Mouse (Mus musculus) midbrain, embryonic 14.5 days (tissue): ENCODE measurements around the gene Adssl1. TPM values are rescaled to one million over a fixed set of nuclear protein-coding genes. Genes with fewer than 3 reads are reported as not detected.

ENCODE experiments used
- ATAC-seq: fragments of 200-750 bp; cut with Nextera tagmentation; 2 replicates; pipeline ENCODE4 v1.8.0; 2017; ENCODE audit warnings: moderate number of reproducible peaks, moderate library complexity; ENCODE audit not compliant: low FRiP score, low TSS enrichment
- DNase-seq: peaks from one replicate; pipeline ENCODE4 v3.0.0-alpha.2; 2015
- H3K27ac ChIP-seq: fragments of 300-500 bp; sonication (generic); replicated peaks from 2 replicates; pipeline ENCODE4 v1.5.1; 2014; ENCODE audit warnings: mild to moderate bottlenecking, low read depth, low read length, moderate library complexity
- H3K27me3 ChIP-seq: fragments of 300-500 bp; sonication (generic); 2 replicates; pipeline ENCODE4 v1.6.1; 2014; ENCODE audit warnings: low read length, control low read depth, mixed read lengths; ENCODE audit not compliant: control insufficient read depth, insufficient read depth
- H3K36me3 ChIP-seq: fragments of 300-500 bp; sonication (generic); 2 replicates; pipeline ENCODE4 v1.6.1; 2014; ENCODE audit warnings: low read length, control low read depth; ENCODE audit not compliant: control insufficient read depth, insufficient read depth
- H3K4me1 ChIP-seq: fragments of 300-500 bp; sonication (generic); 2 replicates; pipeline ENCODE4 v1.6.1; 2014; ENCODE audit warnings: mild to moderate bottlenecking, antibody characterized with exemption, low read length, control low read depth; ENCODE audit not compliant: control insufficient read depth, insufficient read depth
- H3K4me2 ChIP-seq: fragments of 300-500 bp; sonication (generic); 2 replicates; pipeline ENCODE4 v1.6.1; 2014; ENCODE audit warnings: mild to moderate bottlenecking, low read length, moderate library complexity
- H3K4me3 ChIP-seq: fragments of 300-500 bp; sonication (generic); replicated peaks from 2 replicates; pipeline ENCODE4 v1.5.1; 2014; ENCODE audit warnings: low read depth, low read length
- H3K9ac ChIP-seq: fragments of 300-500 bp; sonication (generic); replicated peaks from 2 replicates; pipeline ENCODE4 v1.6.1; 2014; ENCODE audit warnings: mild to moderate bottlenecking, low read length, moderate library complexity
- H3K9me3 ChIP-seq: fragments of 300-500 bp; sonication (generic); 2 replicates; pipeline ENCODE4 v1.6.1; 2016; ENCODE audit warnings: low read length, control low read depth, mixed read lengths; ENCODE audit not compliant: control insufficient read depth
- WGBS: fragments of 180-500 bp; shearing (Covaris S2); extraction: QIAGEN DNeasy Blood & Tissue Kit; methylation state at CpG from one replicate; pipeline ENCODE4 v1.1.7; 2014; 5-methylcytosine and 5-hydroxymethylcytosine counted together
- polyA plus RNA-seq: library from polyadenylated mRNA; unstranded; fragments of >200 nt; fragmentation: Nextera tagmentation; extraction: Ambion mirVana; gene quantifications from 2 replicates; pipeline ENCODE4 v1.2.1, GENCODE M21; 2014

Adssl1 gene
- polyA plus RNA-seq, 1 experiment from 2014 or later, result 2.8 TPM

- H3K9me3 ChIP-seq, result no peaks in the 10 kb centered on the region
- no peak overlapping the region for H3K4me2 ChIP-seq
- no peak overlapping the region for H3K9ac ChIP-seq
- ATAC-seq (no peak), DNase-seq (no peak)
- no peaks in the 10 kb centered on the region for H3K4me1 ChIP-seq
- no peaks in the 10 kb centered on the region for H3K27me3 ChIP-seq
- no peak overlapping the region for H3K27ac ChIP-seq
- 84% methylated on average over 10 of the region's 10 CpGs for WGBS
- H3K36me3 ChIP-seq, result no peaks in the 10 kb centered on the region
- H3K4me3 ChIP-seq, result no peak overlapping the region
Measured at GRCm38 (mm10) chr12:112609031-112609430, 10.8 kb upstream of the Adssl1 start.

GRCm38 (mm10) chr12:112616668-112617067 is 3.2 kb upstream of the Adssl1 start:
- H3K9me3 ChIP-seq, result no peaks in the 10 kb centered on the region
- ATAC-seq (no peak), DNase-seq (no peak)
- H3K4me2 ChIP-seq, result no peak overlapping the region
- peaks cover 25% of the 10 kb centered on the region; the same call in 1 of the 2 replicates for H3K27me3 ChIP-seq
- 50% methylated on average over 9 of the region's 9 CpGs for WGBS
- H3K27ac ChIP-seq, result no peak overlapping the region
- no peak overlapping the region for H3K4me3 ChIP-seq
- no peaks in the 10 kb centered on the region for H3K36me3 ChIP-seq
- no peak overlapping the region for H3K9ac ChIP-seq
- 0 out of 2 replicates have a peak, but pooled peaks cover 8% of the 10 kb centered on the region for H3K4me1 ChIP-seq

- no peak overlapping the region for H3K9ac ChIP-seq
- no peaks in the 10 kb centered on the region for H3K36me3 ChIP-seq
- WGBS, result 91% methylated on average over 11 of the region's 11 CpGs
- H3K4me1 ChIP-seq, result 0 out of 2 replicates have a peak, but pooled peaks cover 8% of the 10 kb centered on the region
- H3K9me3 ChIP-seq, result no peaks in the 10 kb centered on the region
- no peak overlapping the region for H3K4me2 ChIP-seq
- no peak overlapping the region for H3K27ac ChIP-seq
- no peak overlapping the region for H3K4me3 ChIP-seq
- H3K27me3 ChIP-seq, result peaks cover 30% of the 10 kb centered on the region; the same call in 1 of the 2 replicates
- no peak for ATAC-seq
- no peak for DNase-seq
Measured at GRCm38 (mm10) chr12:112617184-112617583, 2.7 kb upstream of the Adssl1 start.

- Histone ChIP-seq H3K4me1 (0 out of 2 replicates have a peak, but pooled peaks cover 8% of the 10 kb centered on the region), H3K4me3 (no peak overlapping the region), H3K9me3 (no peaks in the 10 kb centered on the region), H3K27me3 (peaks cover 31% of the 10 kb centered on the region; the same call in 1 of the 2 replicates), H3K4me2 (no peak overlapping the region), H3K27ac (no peak overlapping the region), H3K36me3 (no peaks in the 10 kb centered on the region), H3K9ac (no peak overlapping the region)
- peak; percentile 51 for ATAC-seq
- WGBS, result 11% methylated on average over 8 of the region's 8 CpGs
- DNase-seq, result peak; percentile 77
Measured at GRCm38 (mm10) chr12:112617898-112618380, 1.9 kb upstream of the Adssl1 start.

- Histone ChIP-seq H3K9ac (no peak overlapping the region; the same call in 1 of the 2 replicates), H3K4me3 (peak overlapping the region; percentile 47), H3K27me3 (peaks cover 31% of the 10 kb centered on the region; the same call in 1 of the 2 replicates), H3K27ac (no peak overlapping the region), H3K9me3 (no peaks in the 10 kb centered on the region), H3K4me2 (peak overlapping the region; percentile 95), H3K36me3 (no peaks in the 10 kb centered on the region), H3K4me1 (0 out of 2 replicates have a peak, but pooled peaks cover 8% of the 10 kb centered on the region)
- no peak for ATAC-seq
- 29% methylated on average over 13 of the region's 13 CpGs for WGBS
- DNase-seq, result no peak
Measured at GRCm38 (mm10) chr12:112618981-112619685, 712 bp upstream of the Adssl1 start.

- no peaks in the 10 kb centered on the region for H3K9me3 ChIP-seq
- peak overlapping the region; percentile 47 for H3K4me3 ChIP-seq
- DNase-seq (peak; percentile 28), ATAC-seq (no peak)
- 12% methylated on average over 16 of the region's 16 CpGs for WGBS
- H3K27me3 ChIP-seq, result peaks cover 31% of the 10 kb centered on the region; the same call in 1 of the 2 replicates
- no peak overlapping the region for H3K27ac ChIP-seq
- H3K9ac ChIP-seq, result peak overlapping the region; percentile 76
- H3K36me3 ChIP-seq, result no peaks in the 10 kb centered on the region
- H3K4me2 ChIP-seq, result peak overlapping the region; percentile 95
- H3K4me1 ChIP-seq, result 0 out of 2 replicates have a peak, but pooled peaks cover 8% of the 10 kb centered on the region
Measured at GRCm38 (mm10) chr12:112620354-112621061, 663 bp downstream of the Adssl1 start.

- Histone ChIP-seq H3K36me3 (no peaks in the 10 kb centered on the region), H3K4me3 (no peak overlapping the region), H3K9ac (no peak overlapping the region), H3K27ac (no peak overlapping the region), H3K4me1 (0 out of 2 replicates have a peak, but pooled peaks cover 8% of the 10 kb centered on the region), H3K27me3 (peaks cover 31% of the 10 kb centered on the region; the same call in 1 of the 2 replicates), H3K4me2 (no peak overlapping the region), H3K9me3 (no peaks in the 10 kb centered on the region)
- DNase-seq (no peak), ATAC-seq (no peak)
- 83% methylated on average over 3 of the region's 3 CpGs for WGBS
Measured at GRCm38 (mm10) chr12:112621900-112622299, 2.1 kb downstream of the Adssl1 start.

- Histone ChIP-seq H3K36me3 (no peaks in the 10 kb centered on the region), H3K9ac (no peak overlapping the region), H3K27ac (no peak overlapping the region), H3K9me3 (no peaks in the 10 kb centered on the region), H3K4me2 (no peak overlapping the region), H3K27me3 (peaks cover 31% of the 10 kb centered on the region; the same call in 1 of the 2 replicates), H3K4me1 (0 out of 2 replicates have a peak, but pooled peaks cover 8% of the 10 kb centered on the region), H3K4me3 (no peak overlapping the region)
- DNase-seq (peak; percentile 79), ATAC-seq (no peak)
- WGBS, result 9% methylated on average over 2 of the region's 2 CpGs
Measured at GRCm38 (mm10) chr12:112623742-112624141, 3.9 kb downstream of the Adssl1 start.
